Mouse (Mus musculus) induced T-regulatory cell, adult 2 months (primary cell): ENCODE data around the gene Akr1c14.
"Not testable (repeated sequence)": the region's sequence is repeated elsewhere in the genome, so short reads cannot be mapped to it uniquely, and the experiment has no call there.

ENCODE experiments used
- DNase-seq: peaks from one replicate; pipeline ENCODE4 v3.0.0-alpha.2; 2012; ENCODE audit warnings: low read depth

Akr1c14 gene

GRCm38 (mm10) chr13:4048719-4049118, at the start of gene Akr1c14:
TSS of gene Akr1c14 (plus strand) at chr13:4049011.
- DNase-seq = no peak

DNA sequence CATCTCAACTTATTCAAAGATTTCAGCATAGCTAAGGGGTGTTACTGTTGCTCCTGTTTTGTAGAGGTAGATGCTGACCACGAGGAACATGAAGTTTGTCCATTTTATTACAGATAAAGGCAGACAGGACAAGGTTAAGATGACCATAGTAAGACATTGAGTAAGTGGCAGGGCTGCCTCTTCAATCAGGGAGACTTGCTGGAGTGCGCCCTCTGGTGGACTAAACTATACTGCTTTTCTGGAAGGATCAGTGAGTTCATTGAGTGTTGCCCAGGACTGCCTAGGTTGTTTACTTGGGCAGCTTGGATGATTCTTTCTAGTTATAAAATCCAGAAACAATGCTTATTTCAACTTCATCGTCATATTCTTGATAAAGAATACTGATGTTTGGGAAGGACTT, 47.1 kb upstream of the Akr1c14 start:
- peak; percentile 69 for DNase-seq

DNA sequence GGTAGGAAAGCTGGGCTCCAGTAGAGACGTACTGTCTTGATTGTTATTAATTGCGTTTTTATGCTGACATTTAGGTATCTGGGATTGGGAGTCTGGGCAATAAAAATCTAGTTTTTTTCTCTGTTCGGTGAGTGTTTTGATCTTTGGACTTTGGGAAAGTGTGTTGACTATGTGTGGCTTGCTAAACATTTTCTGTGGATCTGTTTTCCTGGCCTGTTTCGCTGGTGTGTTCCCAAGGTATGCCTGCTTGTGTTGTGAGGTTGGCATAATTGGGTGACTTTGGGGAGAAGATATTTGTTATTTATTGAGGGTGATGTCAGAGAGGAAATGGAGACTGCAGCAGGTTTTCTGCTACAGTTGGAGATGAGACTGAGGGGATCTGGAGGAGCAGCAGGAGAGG, 38.0 kb upstream of the Akr1c14 start:
- DNase-seq = no peak

GRCm38 (mm10) chr13:4013811-4014210, 35.0 kb upstream of the Akr1c14 start:
- no peak for DNase-seq

DNA sequence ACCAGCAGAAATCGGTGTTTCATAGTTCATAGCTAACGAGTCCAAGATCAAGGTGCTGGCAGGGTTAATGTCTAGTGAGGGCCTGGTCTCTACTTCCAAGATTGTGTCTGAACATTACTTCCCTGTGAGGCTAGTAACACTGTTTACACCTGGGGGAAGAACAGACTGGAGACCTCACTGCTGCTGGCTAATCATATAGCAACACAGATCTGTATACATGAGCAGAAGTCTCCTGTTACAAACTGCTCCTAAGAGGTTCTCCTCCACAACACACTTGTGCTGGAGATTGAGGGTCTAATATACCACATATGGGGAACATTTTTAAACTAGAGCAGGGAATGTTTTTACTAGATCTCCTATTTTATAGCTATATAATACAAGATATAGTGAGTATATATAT, 18.9 kb upstream of the Akr1c14 start:
- DNase-seq = no peak

GRCm38 (mm10) chr13:4032512-4032911, 16.3 kb upstream of the Akr1c14 start:
- no peak for DNase-seq

DNA sequence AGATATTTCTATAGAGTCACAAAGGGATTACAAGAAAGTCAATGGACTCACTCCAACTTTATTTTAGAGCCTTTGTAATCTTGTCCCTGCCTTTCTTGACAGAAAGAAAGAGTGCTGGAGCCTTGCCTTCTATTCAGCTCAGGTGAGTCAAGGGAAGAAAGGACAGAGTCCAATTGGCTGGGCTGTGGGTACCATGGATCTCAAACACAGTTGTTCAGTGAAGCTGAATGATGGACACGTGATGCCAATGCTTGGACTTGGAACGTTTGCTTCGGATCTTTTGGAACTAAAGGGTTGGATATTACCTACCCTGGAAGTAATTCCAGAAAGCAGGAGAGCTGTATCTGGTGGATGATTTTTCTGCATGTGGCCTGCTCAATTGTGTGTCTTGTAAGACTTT, 13.8 kb upstream of the Akr1c14 start:
- DNase-seq = no peak

GRCm38 (mm10) chr13:4046113-4046512, 2.7 kb upstream of the Akr1c14 start:
- no peak for DNase-seq

GRCm38 (mm10) chr13:4046841-4047240, 2.0 kb upstream of the Akr1c14 start:
- DNase-seq = no peak

DNA sequence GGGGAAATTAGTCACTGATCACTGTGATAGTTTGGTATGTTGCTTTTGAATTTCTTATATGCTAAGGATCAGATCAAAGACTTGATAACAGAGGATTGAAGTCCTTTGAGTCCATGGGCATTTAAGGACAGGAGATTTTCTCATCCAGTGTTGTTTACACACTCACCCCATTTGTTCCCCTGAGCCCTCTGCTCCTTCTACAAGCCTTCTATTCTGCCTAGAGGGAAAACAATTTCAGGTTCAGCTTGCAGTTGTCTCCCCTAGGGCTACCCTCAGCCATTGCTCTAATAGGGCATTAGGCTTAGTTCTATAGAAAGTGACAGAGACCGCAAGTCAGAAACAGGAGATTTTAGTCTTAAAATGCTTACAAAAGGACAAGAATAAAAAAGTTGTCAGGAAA, 585 bp upstream of the Akr1c14 start:
- no peak for DNase-seq

DNA sequence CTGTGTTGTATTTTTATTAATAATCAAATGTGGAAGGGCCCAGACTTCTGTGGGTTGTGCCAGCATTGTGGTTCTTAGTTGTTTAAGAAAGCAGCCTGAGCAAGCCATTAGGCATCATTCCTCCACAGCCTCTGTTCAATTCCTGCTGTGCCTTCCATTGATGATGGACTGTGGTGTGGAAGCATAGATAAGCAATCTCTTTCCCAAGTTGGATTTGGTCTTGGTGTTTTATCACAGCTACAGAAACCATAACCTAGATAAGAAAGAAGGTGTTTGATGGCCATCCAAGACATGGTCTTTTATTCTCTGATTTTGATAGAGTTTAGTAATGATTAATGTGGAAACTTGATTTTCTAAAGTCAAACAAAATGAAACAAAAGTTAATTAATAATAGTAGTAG, 844 bp downstream of the Akr1c14 start:
- no peak for DNase-seq

- no peak for DNase-seq
These were observed 6.6 kb downstream of the Akr1c14 start for GRCm38 (mm10) chr13:4055450-4055849.

GRCm38 (mm10) chr13:4056211-4056610, 7.4 kb downstream of the Akr1c14 start:
- no peak for DNase-seq

- DNase-seq = not testable (repeated sequence)
These were observed 9.4 kb downstream of the Akr1c14 start for GRCm38 (mm10) chr13:4058239-4058638.

- DNase-seq = no peak
These were observed 10.6 kb downstream of the Akr1c14 start for GRCm38 (mm10) chr13:4059363-4059762.

- no peak for DNase-seq
These were observed 11.5 kb downstream of the Akr1c14 start for GRCm38 (mm10) chr13:4060214-4060730.

DNA sequence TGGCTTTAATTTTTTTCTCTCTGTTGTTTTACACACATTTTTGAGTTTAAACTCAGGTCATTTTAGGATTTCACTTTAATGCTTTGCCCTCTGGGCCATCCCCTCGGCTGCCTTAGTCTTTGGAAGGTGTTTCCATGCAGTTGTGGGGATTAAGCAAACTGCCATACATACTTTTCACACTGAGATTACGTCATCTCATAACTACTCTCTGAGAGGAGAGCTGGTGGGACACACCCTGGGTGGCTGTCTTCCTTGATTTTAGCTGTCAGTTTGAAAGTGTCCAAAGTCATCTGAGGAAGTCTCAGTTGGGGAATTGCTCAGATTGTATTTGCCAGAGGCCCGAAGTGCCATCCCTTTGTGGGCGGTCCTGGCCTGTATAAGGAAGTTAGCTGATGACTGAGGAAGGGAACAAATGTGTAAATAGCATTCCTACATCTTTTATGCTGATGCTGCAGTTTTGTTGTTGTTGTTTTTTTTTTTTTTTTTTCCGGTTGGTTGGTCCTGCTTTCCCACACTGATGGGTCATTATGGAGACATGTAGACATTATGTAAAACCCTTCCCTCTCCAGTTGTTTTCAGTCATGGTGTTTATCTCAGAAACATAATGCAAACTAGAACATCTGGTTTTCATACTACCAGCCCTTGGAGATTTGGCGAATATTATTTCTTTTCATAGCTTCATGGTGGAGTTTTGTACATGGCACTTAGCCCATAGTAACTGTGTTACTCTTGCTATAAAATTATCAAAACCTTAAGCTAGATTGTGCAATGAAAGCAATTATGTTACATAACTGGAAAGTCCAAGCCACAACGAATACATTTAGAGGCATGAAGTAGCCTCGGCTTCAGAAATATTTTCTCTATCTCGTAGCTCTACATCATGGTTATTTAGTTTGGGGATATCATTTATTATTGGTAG, 28.0 kb downstream of the Akr1c14 start:
- DNase-seq = no peak

DNA sequence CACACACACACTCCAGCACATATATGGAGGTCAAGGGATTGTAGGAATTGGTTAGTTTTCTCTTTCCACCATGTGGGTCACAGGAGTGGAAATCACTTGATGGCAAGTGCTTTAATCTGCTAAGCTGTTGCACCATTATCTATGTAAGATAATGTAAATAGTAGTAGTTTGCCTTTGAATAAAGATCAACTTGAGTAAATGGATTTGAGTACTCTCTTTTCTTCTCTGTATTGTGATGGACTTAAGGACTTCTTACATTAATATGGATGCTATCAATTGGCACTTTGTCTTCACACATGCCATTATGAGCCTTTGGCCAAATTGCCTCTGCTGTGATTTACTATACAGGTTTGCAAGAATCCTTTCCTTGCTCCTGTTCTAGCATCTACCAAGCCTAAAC, 31.1 kb downstream of the Akr1c14 start:
- DNase-seq = no peak

DNA sequence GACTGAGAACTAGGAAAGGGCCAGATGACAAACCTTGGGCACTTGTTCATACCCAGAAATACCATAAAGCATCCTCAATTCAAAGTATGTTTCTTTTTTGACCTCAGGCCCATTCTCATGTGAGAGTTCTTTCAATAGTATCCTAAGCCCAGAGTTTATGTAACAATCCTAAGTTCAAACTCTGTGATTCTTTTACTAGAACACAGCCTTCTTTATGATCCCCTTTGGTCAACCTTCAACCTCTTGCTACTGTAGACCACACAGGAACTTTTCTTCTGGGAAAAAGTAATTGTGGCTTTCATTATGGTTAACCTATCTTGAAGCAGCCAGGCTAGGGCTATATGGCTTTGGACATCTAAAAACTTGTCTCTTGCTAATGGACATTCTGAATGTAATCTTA, 52.9 kb downstream of the Akr1c14 start:
- DNase-seq = no peak

- DNase-seq = no peak
These were observed 53.9 kb downstream of the Akr1c14 start for GRCm38 (mm10) chr13:4102721-4103120.

DNA sequence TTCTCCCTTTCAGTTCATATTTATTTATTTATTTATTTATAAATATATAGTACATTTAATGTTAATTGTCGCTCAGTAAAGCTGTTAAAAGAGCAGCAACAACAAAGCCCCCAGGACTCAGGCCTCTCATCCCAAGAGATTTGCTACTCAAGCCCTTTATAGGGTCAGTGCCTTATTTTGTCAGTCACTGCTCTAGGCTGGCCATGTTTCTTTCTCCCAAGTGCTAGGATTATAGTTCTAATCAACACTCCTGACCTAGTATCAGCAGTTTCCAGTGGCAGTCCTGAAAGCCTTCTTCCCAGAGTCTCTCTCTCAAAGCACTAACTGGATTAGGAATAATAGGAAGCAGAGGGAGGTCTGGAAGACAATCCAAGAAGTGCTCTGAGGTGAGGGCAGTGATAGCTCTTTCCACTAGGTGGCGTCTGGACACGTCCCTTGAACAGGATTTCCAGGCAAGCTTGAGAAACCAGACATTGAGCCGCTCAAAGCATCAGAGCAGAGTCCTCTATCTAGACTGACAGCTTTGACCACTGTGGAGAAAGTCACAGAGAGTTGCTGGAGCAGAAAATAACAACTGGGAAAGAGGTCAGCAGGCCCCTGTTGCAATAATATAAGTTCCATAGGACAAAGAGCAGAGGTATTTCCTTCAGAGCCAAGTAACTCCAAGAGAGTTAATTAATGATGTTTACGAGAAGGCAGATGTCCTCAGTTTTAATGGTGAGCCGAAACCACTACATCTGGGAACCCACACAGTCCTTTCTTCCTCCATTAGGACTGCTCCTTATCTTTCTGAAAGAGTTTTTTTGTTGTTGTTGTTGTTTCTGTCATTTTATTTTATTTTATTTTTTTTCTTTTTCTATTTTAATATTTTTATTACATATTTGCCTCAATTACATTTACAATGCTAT, 61.7 kb downstream of the Akr1c14 start:
- DNase-seq = peak; percentile 49

- DNase-seq = no peak
These were observed 70.5 kb downstream of the Akr1c14 start for GRCm38 (mm10) chr13:4119181-4119904.
